Mouse (Mus musculus) heart, postnatal 0 days (tissue): Measurements from ENCODE around the gene Thsd7a.

Experiments used
- CTCF ChIP-seq: IDR thresholded peaks from 2 replicates; pipeline ENCODE4 v1.5.1; 2016; ENCODE audit warnings: antibody characterized with exemption, control low read depth, low read depth
- EP300 ChIP-seq: IDR thresholded peaks from 2 replicates; pipeline ENCODE4 v1.6.1; 2016; ENCODE audit warnings: antibody characterized with exemption, low read depth

GRCm38 (mm10) chr6:12500888-12501287 lies 248.3 kb downstream of the Thsd7a start:
- TF ChIP-seq CTCF, result no peak
- TF ChIP-seq EP300, result no peak
